Mouse (Mus musculus): ENCODE results near the gene Gabrg3. TPM values are rescaled to one million over a fixed set of nuclear protein-coding genes. Genes with fewer than 3 reads are reported as not detected.

Gabrg3 gene
- total and polyA plus RNA-seq, 2 experiments: not detected

GRCm38 (mm10) chr7:57037861-57038421 is 349.0 kb downstream of the Gabrg3 start:
- no peak overlapping the region for H3K27ac ChIP-seq (replicated peaks; ENCODE audit: insufficient read depth, low read depth, low read length)
- no peaks in the 10 kb centered on the region for H3K36me3 ChIP-seq (ENCODE audit: control insufficient read depth, insufficient read depth, low read length)
- H3K4me3 ChIP-seq (ENCODE audit: insufficient read depth, low read depth, low read length): no peak overlapping the region
- no peaks in the 10 kb centered on the region for H3K4me1 ChIP-seq (ENCODE audit: control insufficient read depth, insufficient read depth, low read length)
- H3K79me2 ChIP-seq (ENCODE audit: control insufficient read depth, insufficient read depth, low read length): no peaks in the 10 kb centered on the region
- no peak for DNase-seq (ENCODE audit: extremely low read depth, low read depth, low spot score)
- 77% methylated on average over 2 of the region's 2 CpGs for WGBS
- TF ChIP-seq CTCF (IDR thresholded peaks at IDR 0.05; ENCODE audit: low read depth, low read length) (no peak), POLR2A (IDR thresholded peaks at IDR 0.05; ENCODE audit: extremely low read depth, insufficient read depth, low read length) (no peak)
- H3K9ac ChIP-seq (ENCODE audit: low read depth, low read length): no peak overlapping the region
- H3K27me3 ChIP-seq (ENCODE audit: control insufficient read depth, insufficient read depth, low read length): no peaks in the 10 kb centered on the region

- no peak for DNase-seq (ENCODE audit: extremely low read depth, low read depth, low spot score)
- TF ChIP-seq POLR2A (IDR thresholded peaks at IDR 0.05; ENCODE audit: extremely low read depth, insufficient read depth, low read length) (no peak), CTCF (IDR thresholded peaks at IDR 0.05; ENCODE audit: low read depth, low read length) (no peak)
- WGBS: 89% methylated on average over 3 of the region's 3 CpGs
- Histone ChIP-seq H3K27ac (replicated peaks; ENCODE audit: insufficient read depth, low read depth, low read length) (no peak overlapping the region), H3K79me2 (ENCODE audit: control insufficient read depth, insufficient read depth, low read length) (no peaks in the 10 kb centered on the region), H3K4me1 (ENCODE audit: control insufficient read depth, insufficient read depth, low read length) (no peaks in the 10 kb centered on the region), H3K27me3 (ENCODE audit: control insufficient read depth, insufficient read depth, low read length) (no peaks in the 10 kb centered on the region), H3K36me3 (ENCODE audit: control insufficient read depth, insufficient read depth, low read length) (no peaks in the 10 kb centered on the region), H3K4me3 (ENCODE audit: insufficient read depth, low read depth, low read length) (no peak overlapping the region), H3K9ac (ENCODE audit: low read depth, low read length) (no peak overlapping the region)
Observed at GRCm38 (mm10) chr7:57000585-57001261, 386.3 kb downstream of the Gabrg3 start.

GRCm38 (mm10) chr7:56997713-56998624 is 389.0 kb downstream of the Gabrg3 start:
- H3K4me3 ChIP-seq (ENCODE audit: insufficient read depth, low read depth, low read length): no peak overlapping the region
- 80% methylated on average over 2 of the region's 2 CpGs for WGBS
- no peaks in the 10 kb centered on the region for H3K79me2 ChIP-seq (ENCODE audit: control insufficient read depth, insufficient read depth, low read length)
- TF ChIP-seq CTCF (IDR thresholded peaks at IDR 0.05; ENCODE audit: low read depth, low read length) (no peak), POLR2A (IDR thresholded peaks at IDR 0.05; ENCODE audit: extremely low read depth, insufficient read depth, low read length) (no peak)
- H3K9ac ChIP-seq (ENCODE audit: low read depth, low read length): no peak overlapping the region
- H3K4me1 ChIP-seq (ENCODE audit: control insufficient read depth, insufficient read depth, low read length): no peaks in the 10 kb centered on the region
- H3K27ac ChIP-seq (replicated peaks; ENCODE audit: insufficient read depth, low read depth, low read length): no peak overlapping the region
- H3K36me3 ChIP-seq (ENCODE audit: control insufficient read depth, insufficient read depth, low read length): no peaks in the 10 kb centered on the region
- no peaks in the 10 kb centered on the region for H3K27me3 ChIP-seq (ENCODE audit: control insufficient read depth, insufficient read depth, low read length)
- DNase-seq (ENCODE audit: extremely low read depth, low read depth, low spot score): no peak

- H3K36me3 ChIP-seq (ENCODE audit: control insufficient read depth, insufficient read depth, low read length): no peaks in the 10 kb centered on the region
- no peak overlapping the region for H3K9ac ChIP-seq (ENCODE audit: low read depth, low read length)
- peak; percentile 3 for DNase-seq (ENCODE audit: extremely low read depth, low read depth, low spot score)
- H3K27me3 ChIP-seq (ENCODE audit: control insufficient read depth, insufficient read depth, low read length): no peaks in the 10 kb centered on the region
- H3K27ac ChIP-seq (replicated peaks; ENCODE audit: insufficient read depth, low read depth, low read length): no peak overlapping the region
- H3K4me1 ChIP-seq (ENCODE audit: control insufficient read depth, insufficient read depth, low read length): no peaks in the 10 kb centered on the region
- WGBS: 92% methylated on average over 2 of the region's 2 CpGs
- H3K4me3 ChIP-seq (ENCODE audit: insufficient read depth, low read depth, low read length): no peak overlapping the region
- H3K79me2 ChIP-seq (ENCODE audit: control insufficient read depth, insufficient read depth, low read length): no peaks in the 10 kb centered on the region
- TF ChIP-seq POLR2A (IDR thresholded peaks at IDR 0.05; ENCODE audit: extremely low read depth, insufficient read depth, low read length) (no peak), CTCF (IDR thresholded peaks at IDR 0.05; ENCODE audit: low read depth, low read length) (no peak)
Observed at GRCm38 (mm10) chr7:56946398-56946797, 440.6 kb downstream of the Gabrg3 start.

GRCm38 (mm10) chr7:56941606-56942005 is 445.4 kb downstream of the Gabrg3 start:
- no peak overlapping the region for H3K27ac ChIP-seq (replicated peaks; ENCODE audit: insufficient read depth, low read depth, low read length)
- H3K4me1 ChIP-seq (ENCODE audit: control insufficient read depth, insufficient read depth, low read length): no peaks in the 10 kb centered on the region
- TF ChIP-seq CTCF (IDR thresholded peaks at IDR 0.05; ENCODE audit: low read depth, low read length): no peak
- TF ChIP-seq POLR2A (IDR thresholded peaks at IDR 0.05; ENCODE audit: extremely low read depth, insufficient read depth, low read length): no peak
- 66% methylated on average over 2 of the region's 2 CpGs for WGBS
- H3K27me3 ChIP-seq (ENCODE audit: control insufficient read depth, insufficient read depth, low read length): no peaks in the 10 kb centered on the region
- H3K9ac ChIP-seq (ENCODE audit: low read depth, low read length): no peak overlapping the region
- no peaks in the 10 kb centered on the region for H3K79me2 ChIP-seq (ENCODE audit: control insufficient read depth, insufficient read depth, low read length)
- no peaks in the 10 kb centered on the region for H3K36me3 ChIP-seq (ENCODE audit: control insufficient read depth, insufficient read depth, low read length)
- no peak overlapping the region for H3K4me3 ChIP-seq (ENCODE audit: insufficient read depth, low read depth, low read length)
- no peak for DNase-seq (ENCODE audit: extremely low read depth, low read depth, low spot score)

All from liver, adult 2 months (tissue).